Mouse (Mus musculus): ENCODE measurements around the gene Gm2564. TPM values are rescaled to one million over a fixed set of nuclear protein-coding genes. Genes with fewer than 3 reads are reported as not detected.

Gm2564 gene
- polyA plus RNA-seq, 1 experiment from 2014 or later = 0.23 TPM

Other genes with a start within 250 kb of the Gm2564 start
- gene Gm21586, start 190.3 kb upstream of the Gm2564 start, polyA plus RNA-seq (2014; fragmentation: Nextera tagmentation; extraction: Ambion mirVana) = not detected in 2 replicates
- gene Gm2163, start 163.0 kb upstream of the Gm2564 start, polyA plus RNA-seq (2014; fragmentation: Nextera tagmentation; extraction: Ambion mirVana) = not detected in 2 replicates
- gene Fam205a2, start 101.5 kb upstream of the Gm2564 start, polyA plus RNA-seq (2014; fragmentation: Nextera tagmentation; extraction: Ambion mirVana) = 0.06 and 0.07 TPM in 2 replicates
- gene Gm10591, start 17.5 kb upstream of the Gm2564 start, polyA plus RNA-seq (2014; fragmentation: Nextera tagmentation; extraction: Ambion mirVana) = not detected in 2 replicates
- not detected in 2 replicates for gene Ccl27b, start 25.5 kb downstream of the Gm2564 start, polyA plus RNA-seq (2014; fragmentation: Nextera tagmentation; extraction: Ambion mirVana)
- gene Il11ra2, start 32.2 kb downstream of the Gm2564 start, polyA plus RNA-seq (2014; fragmentation: Nextera tagmentation; extraction: Ambion mirVana) = not detected in 2 replicates
- gene 4930578G10Rik, start 105.8 kb downstream of the Gm2564 start, polyA plus RNA-seq (2014; fragmentation: Nextera tagmentation; extraction: Ambion mirVana) = not detected in 2 replicates
- not detected in 2 replicates for gene Ccl19, start 126.9 kb downstream of the Gm2564 start, polyA plus RNA-seq (2014; fragmentation: Nextera tagmentation; extraction: Ambion mirVana)
- 0.89 and 1.6 TPM in 2 replicates for gene Ccl21a, start 144.3 kb downstream of the Gm2564 start, polyA plus RNA-seq (2014; fragmentation: Nextera tagmentation; extraction: Ambion mirVana)
- gene Fam205a1, start 224.2 kb downstream of the Gm2564 start, polyA plus RNA-seq (2014; fragmentation: Nextera tagmentation; extraction: Ambion mirVana) = not detected in 2 replicates
- 0.13 TPM in 1 of 2 replicates, not detected in the other for gene Gm12394, start 227.1 kb downstream of the Gm2564 start, polyA plus RNA-seq (2014; fragmentation: Nextera tagmentation; extraction: Ambion mirVana)
- 0.46 TPM in 1 of 2 replicates, not detected in the other for gene Fam205c, start 244.5 kb downstream of the Gm2564 start, polyA plus RNA-seq (2014; fragmentation: Nextera tagmentation; extraction: Ambion mirVana)